Mouse (Mus musculus): ENCODE measurements around the gene Lrrc36. TPM values are rescaled to one million over a fixed set of nuclear protein-coding genes. Genes with fewer than 3 reads are reported as not detected.

Lrrc36 gene
- polyA plus RNA-seq, 1 experiment from 2014 or later, result 0.44 TPM

DNA sequence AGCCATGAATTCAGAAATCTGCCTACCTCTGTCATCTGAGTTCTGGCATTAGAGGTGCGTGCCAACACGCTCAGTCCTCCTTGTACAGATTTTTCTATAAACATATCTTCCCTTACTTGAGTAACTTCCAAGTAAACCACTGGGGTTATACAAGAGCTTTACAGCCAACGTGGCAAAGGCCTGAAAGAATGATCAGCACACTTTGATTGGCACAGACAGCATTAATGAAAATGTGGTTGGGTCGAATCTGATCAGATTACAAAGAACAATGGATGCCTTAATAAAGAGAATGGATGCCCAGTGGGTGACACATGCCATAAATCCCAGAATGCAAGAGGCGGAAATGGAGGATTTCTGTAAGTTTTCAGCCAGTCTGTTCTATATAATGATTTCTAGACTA, 22.8 kb downstream of the Lrrc36 start:
- 70% methylated on average over 5 of the region's 5 CpGs for WGBS
- Histone ChIP-seq H3K4me2 (ENCODE audit: low read length) (no peak overlapping the region), H3K36me3 (ENCODE audit: control insufficient read depth, insufficient read depth, low read length) (no peaks in the 10 kb centered on the region), H3K27me3 (replicated peaks; ENCODE audit: control insufficient read depth, insufficient read depth, low read length) (no peaks in the 10 kb centered on the region; the same call in 1 of the 2 replicates), H3K27ac (ENCODE audit: low read depth, low read length) (no peak overlapping the region), H3K9ac (ENCODE audit: low read depth, low read length) (no peak overlapping the region), H3K4me3 (ENCODE audit: low read length) (no peak overlapping the region), H3K9me3 (ENCODE audit: control insufficient read depth, low read length) (no peaks in the 10 kb centered on the region), H3K4me1 (ENCODE audit: control insufficient read depth, insufficient read depth, low read depth, low read length) (peaks cover 13% of the 10 kb centered on the region)
- ATAC-seq, result no peak

DNA sequence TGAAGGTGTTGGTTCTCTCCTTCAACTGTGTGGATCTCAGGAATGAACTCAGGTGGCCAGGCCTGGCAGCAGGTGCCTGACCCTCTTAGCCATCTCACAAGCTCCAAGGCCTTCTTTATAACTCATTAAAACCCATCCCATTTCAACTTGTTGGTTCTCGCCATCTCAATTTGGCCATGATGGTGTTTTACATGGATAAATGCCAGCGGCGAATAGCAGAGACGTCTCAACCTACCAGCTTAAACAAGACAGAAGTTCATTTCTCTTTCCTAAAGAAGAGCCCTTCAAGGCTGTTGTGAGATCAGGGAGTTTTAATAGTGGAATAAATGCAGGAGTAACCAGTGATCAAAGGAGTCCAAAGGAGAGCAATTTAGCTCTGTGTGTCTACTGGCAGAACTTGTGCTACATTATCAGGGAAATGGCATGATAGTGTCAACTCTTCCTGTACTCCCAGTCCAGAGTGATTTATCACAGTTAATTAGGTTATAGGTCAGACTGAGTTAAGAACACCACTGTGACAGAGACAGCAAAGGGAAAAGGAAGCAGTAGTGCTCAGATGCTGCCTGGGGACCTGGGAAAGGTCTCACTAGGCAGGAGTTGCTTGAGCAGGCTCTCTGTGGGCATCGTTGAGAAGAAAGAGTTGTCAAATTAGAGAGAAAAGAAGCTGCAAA, 23.8 kb downstream of the Lrrc36 start:
- H3K4me2 ChIP-seq (ENCODE audit: low read length), result no peak overlapping the region
- H3K9me3 ChIP-seq (ENCODE audit: control insufficient read depth, low read length), result no peaks in the 10 kb centered on the region
- no peak overlapping the region for H3K27ac ChIP-seq (ENCODE audit: low read depth, low read length)
- H3K9ac ChIP-seq (ENCODE audit: low read depth, low read length), result no peak overlapping the region
- WGBS, result 84% methylated on average over 5 of the region's 5 CpGs
- no peak overlapping the region for H3K4me3 ChIP-seq (ENCODE audit: low read length)
- no peaks in the 10 kb centered on the region for H3K36me3 ChIP-seq (ENCODE audit: control insufficient read depth, insufficient read depth, low read length)
- no peaks in the 10 kb centered on the region; the same call in 1 of the 2 replicates for H3K27me3 ChIP-seq (replicated peaks; ENCODE audit: control insufficient read depth, insufficient read depth, low read length)
- ATAC-seq, result no peak
- peaks cover 13% of the 10 kb centered on the region for H3K4me1 ChIP-seq (ENCODE audit: control insufficient read depth, insufficient read depth, low read depth, low read length)

- Histone ChIP-seq H3K9ac (ENCODE audit: low read depth, low read length) (no peak overlapping the region), H3K4me1 (ENCODE audit: control insufficient read depth, insufficient read depth, low read depth, low read length) (peaks cover under 1% of the 10 kb centered on the region), H3K4me3 (ENCODE audit: low read length) (no peak overlapping the region), H3K36me3 (ENCODE audit: control insufficient read depth, insufficient read depth, low read length) (no peaks in the 10 kb centered on the region), H3K27me3 (replicated peaks; ENCODE audit: control insufficient read depth, insufficient read depth, low read length) (no peaks in the 10 kb centered on the region), H3K27ac (ENCODE audit: low read depth, low read length) (no peak overlapping the region), H3K9me3 (ENCODE audit: control insufficient read depth, low read length) (no peaks in the 10 kb centered on the region), H3K4me2 (ENCODE audit: low read length) (no peak overlapping the region)
- WGBS, result 35% methylated on average over 5 of the region's 5 CpGs
- ATAC-seq, result no peak
These were observed 25.5 kb downstream of the Lrrc36 start for GRCm38 (mm10) chr8:105438865-105439264.

DNA sequence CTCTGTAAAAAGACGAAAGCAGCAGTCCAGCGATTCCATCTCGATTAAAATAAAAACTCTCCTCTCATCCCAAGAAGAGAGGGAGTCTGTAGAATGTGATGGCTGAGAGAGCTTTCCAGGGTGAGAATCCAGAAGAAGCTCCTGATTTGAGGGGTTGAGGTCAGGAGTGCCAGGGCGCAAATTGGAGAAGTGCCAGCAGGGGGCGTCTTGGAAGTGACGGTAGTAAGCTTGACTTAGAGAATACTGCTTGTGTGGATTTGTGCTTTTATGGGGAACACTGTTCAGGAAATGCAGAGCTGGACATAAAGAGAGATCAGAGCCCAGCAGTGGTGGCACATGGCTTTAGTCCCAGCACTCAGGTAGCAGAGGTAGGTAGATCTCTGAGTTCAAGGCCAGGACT, 28.1 kb downstream of the Lrrc36 start:
- Histone ChIP-seq H3K4me3 (ENCODE audit: low read length) (no peak overlapping the region), H3K4me2 (ENCODE audit: low read length) (no peak overlapping the region), H3K27ac (ENCODE audit: low read depth, low read length) (no peak overlapping the region), H3K4me1 (ENCODE audit: control insufficient read depth, insufficient read depth, low read depth, low read length) (peaks cover 12% of the 10 kb centered on the region), H3K9ac (ENCODE audit: low read depth, low read length) (no peak overlapping the region), H3K36me3 (ENCODE audit: control insufficient read depth, insufficient read depth, low read length) (no peaks in the 10 kb centered on the region), H3K27me3 (replicated peaks; ENCODE audit: control insufficient read depth, insufficient read depth, low read length) (no peaks in the 10 kb centered on the region), H3K9me3 (ENCODE audit: control insufficient read depth, low read length) (no peaks in the 10 kb centered on the region)
- no peak for ATAC-seq
- 11% methylated on average over 6 of the region's 6 CpGs for WGBS

- Histone ChIP-seq H3K36me3 (ENCODE audit: control insufficient read depth, insufficient read depth, low read length) (no peaks in the 10 kb centered on the region), H3K9ac (ENCODE audit: low read depth, low read length) (no peak overlapping the region), H3K4me2 (ENCODE audit: low read length) (no peak overlapping the region), H3K4me3 (ENCODE audit: low read length) (no peak overlapping the region), H3K27me3 (replicated peaks; ENCODE audit: control insufficient read depth, insufficient read depth, low read length) (no peaks in the 10 kb centered on the region), H3K27ac (ENCODE audit: low read depth, low read length) (no peak overlapping the region), H3K9me3 (ENCODE audit: control insufficient read depth, low read length) (no peaks in the 10 kb centered on the region), H3K4me1 (ENCODE audit: control insufficient read depth, insufficient read depth, low read depth, low read length) (peaks cover 12% of the 10 kb centered on the region)
- no peak for ATAC-seq
- 95% methylated on average over 5 of the region's 5 CpGs for WGBS
These were observed 29.3 kb downstream of the Lrrc36 start for GRCm38 (mm10) chr8:105442661-105443060.

DNA sequence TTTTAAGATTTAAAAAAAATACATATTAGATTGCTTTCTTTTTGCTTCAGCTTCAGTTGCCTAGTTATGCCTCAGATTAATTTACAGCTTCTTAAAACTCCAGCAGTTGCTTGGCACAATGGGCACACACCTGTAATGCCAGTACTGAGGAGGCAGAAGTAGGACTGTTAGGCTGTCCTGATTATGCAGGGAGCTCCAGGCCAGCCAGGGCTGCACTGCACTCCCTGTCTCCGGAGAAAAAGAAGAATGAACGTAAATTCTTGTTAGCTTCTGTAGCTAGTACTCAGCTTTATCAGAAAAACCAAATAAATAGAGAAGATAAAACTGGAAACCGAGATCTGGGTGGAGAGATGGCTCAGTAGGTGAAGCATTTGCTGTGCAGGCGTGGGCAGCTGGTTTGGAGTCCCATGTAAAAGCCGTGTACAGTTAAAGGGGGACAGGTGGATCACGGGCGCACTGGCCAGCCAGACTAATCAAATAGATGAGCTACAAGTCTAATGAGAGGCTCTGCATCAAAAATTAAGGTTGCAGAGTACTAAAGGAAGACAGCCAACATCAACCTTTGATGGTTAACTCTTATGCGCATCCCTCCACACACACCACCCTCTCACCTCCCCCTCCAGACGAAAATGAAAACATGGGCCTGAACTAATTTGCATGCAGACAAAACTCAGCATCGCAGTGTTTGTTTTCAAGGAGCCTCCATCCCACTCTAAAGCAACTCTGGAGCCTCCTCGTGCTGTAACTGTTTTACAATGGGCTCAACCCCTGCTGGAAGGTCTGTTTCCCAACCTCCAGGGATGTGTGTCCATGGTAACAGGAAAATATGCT, 32.1 kb downstream of the Lrrc36 start:
- ATAC-seq, result peak; percentile 75
- Histone ChIP-seq H3K9me3 (ENCODE audit: control insufficient read depth, low read length) (no peaks in the 10 kb centered on the region), H3K9ac (ENCODE audit: low read depth, low read length) (no peak overlapping the region; the same call in 1 of the 2 replicates), H3K4me2 (ENCODE audit: low read length) (peak overlapping the region; percentile 28), H3K4me3 (ENCODE audit: low read length) (no peak overlapping the region), H3K27ac (ENCODE audit: low read depth, low read length) (peak overlapping the region; percentile 61), H3K36me3 (ENCODE audit: control insufficient read depth, insufficient read depth, low read length) (no peaks in the 10 kb centered on the region), H3K27me3 (replicated peaks; ENCODE audit: control insufficient read depth, insufficient read depth, low read length) (no peaks in the 10 kb centered on the region), H3K4me1 (ENCODE audit: control insufficient read depth, insufficient read depth, low read depth, low read length) (peaks cover 12% of the 10 kb centered on the region)
- 11% methylated on average over 11 of the region's 11 CpGs for WGBS

DNA sequence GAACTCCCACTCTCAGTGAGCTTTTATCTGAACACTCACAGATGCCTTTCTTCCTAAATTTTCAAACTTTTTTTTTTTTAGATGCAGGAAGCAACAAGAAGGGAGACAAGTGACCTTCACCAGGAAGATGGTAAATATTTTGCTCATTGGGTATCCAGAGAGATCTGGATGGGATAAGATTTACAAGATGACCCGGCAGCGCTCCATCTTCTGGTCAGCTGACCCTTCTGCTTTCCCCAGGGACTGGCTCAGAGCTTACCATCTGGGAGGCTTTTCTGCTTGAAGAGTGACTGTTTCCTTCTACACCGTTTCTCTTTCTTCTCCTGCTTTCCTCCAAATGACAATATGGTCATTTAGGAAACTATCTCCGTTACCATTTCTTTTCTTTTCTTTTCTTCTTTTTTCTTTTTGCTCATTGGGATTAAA, 32.8 kb downstream of the Lrrc36 start:
- H3K27ac ChIP-seq (ENCODE audit: low read depth, low read length), result peak overlapping the region; percentile 61
- no peaks in the 10 kb centered on the region for H3K9me3 ChIP-seq (ENCODE audit: control insufficient read depth, low read length)
- peaks cover 12% of the 10 kb centered on the region for H3K4me1 ChIP-seq (ENCODE audit: control insufficient read depth, insufficient read depth, low read depth, low read length)
- no peaks in the 10 kb centered on the region for H3K27me3 ChIP-seq (replicated peaks; ENCODE audit: control insufficient read depth, insufficient read depth, low read length)
- no peak overlapping the region; the same call in 1 of the 2 replicates for H3K9ac ChIP-seq (ENCODE audit: low read depth, low read length)
- ATAC-seq, result no peak
- no peaks in the 10 kb centered on the region for H3K36me3 ChIP-seq (ENCODE audit: control insufficient read depth, insufficient read depth, low read length)
- peak overlapping the region; percentile 28 for H3K4me2 ChIP-seq (ENCODE audit: low read length)
- WGBS, result 7% methylated on average over 4 of the region's 4 CpGs
- H3K4me3 ChIP-seq (ENCODE audit: low read length), result no peak overlapping the region

- Histone ChIP-seq H3K4me2 (ENCODE audit: low read length) (no peak overlapping the region), H3K9me3 (ENCODE audit: control insufficient read depth, low read length) (no peaks in the 10 kb centered on the region), H3K4me1 (ENCODE audit: control insufficient read depth, insufficient read depth, low read depth, low read length) (peaks cover 12% of the 10 kb centered on the region), H3K27ac (ENCODE audit: low read depth, low read length) (no peak overlapping the region), H3K9ac (ENCODE audit: low read depth, low read length) (no peak overlapping the region), H3K27me3 (replicated peaks; ENCODE audit: control insufficient read depth, insufficient read depth, low read length) (no peaks in the 10 kb centered on the region), H3K36me3 (ENCODE audit: control insufficient read depth, insufficient read depth, low read length) (no peaks in the 10 kb centered on the region), H3K4me3 (ENCODE audit: low read length) (no peak overlapping the region)
- ATAC-seq, result no peak
- 94% methylated on average over 3 of the region's 3 CpGs for WGBS
These were observed 34.8 kb downstream of the Lrrc36 start for GRCm38 (mm10) chr8:105448188-105448587.

DNA sequence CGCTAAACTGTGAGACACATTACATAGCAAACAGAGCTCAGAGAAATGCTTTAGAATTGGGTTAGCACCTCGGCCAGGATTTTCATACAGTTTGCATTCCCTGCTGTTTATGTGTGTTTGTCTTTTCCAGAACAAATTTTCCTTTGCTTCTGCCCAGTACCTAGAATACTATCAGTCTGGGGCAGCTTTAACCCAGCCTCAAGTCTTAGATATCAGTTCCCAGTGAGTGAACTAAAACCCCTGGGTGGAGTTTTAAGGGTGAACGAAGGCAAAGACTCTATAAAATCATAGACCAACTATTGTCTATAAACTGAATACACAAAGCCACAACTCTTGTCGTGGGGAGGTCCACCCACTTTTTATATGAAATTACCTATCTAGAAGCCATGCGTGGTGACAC, 35.2 kb downstream of the Lrrc36 start:
- Histone ChIP-seq H3K9me3 (ENCODE audit: control insufficient read depth, low read length) (no peaks in the 10 kb centered on the region), H3K27me3 (replicated peaks; ENCODE audit: control insufficient read depth, insufficient read depth, low read length) (no peaks in the 10 kb centered on the region), H3K4me2 (ENCODE audit: low read length) (no peak overlapping the region), H3K4me3 (ENCODE audit: low read length) (no peak overlapping the region), H3K4me1 (ENCODE audit: control insufficient read depth, insufficient read depth, low read depth, low read length) (peaks cover 12% of the 10 kb centered on the region), H3K27ac (ENCODE audit: low read depth, low read length) (no peak overlapping the region), H3K36me3 (ENCODE audit: control insufficient read depth, insufficient read depth, low read length) (no peaks in the 10 kb centered on the region), H3K9ac (ENCODE audit: low read depth, low read length) (no peak overlapping the region)
- WGBS, result 87% methylated on average over 5 of the region's 5 CpGs
- no peak for ATAC-seq

Data from hindbrain, embryonic 16.5 days (tissue).